Mouse (Mus musculus): ENCODE results near the gene Tuft1.

- TF ChIP-seq CTCF (IDR thresholded peaks at IDR 0.05; ENCODE audit: low read depth) (no peak), EP300 (IDR thresholded peaks at IDR 0.05; ENCODE audit: low read depth) (no peak)
These were observed 22.1 kb upstream of the Tuft1 start for GRCm38 (mm10) chr3:94680783-94681182.
